Mouse (Mus musculus) kidney, adult 9 months (tissue): ENCODE results near the gene Sh3bp4.

Source experiments
- DNase-seq: peaks from one replicate; pipeline ENCODE4 v3.0.0; 2022

Gene Sh3bp4

GRCm38 (mm10) chr1:89071371-89072142, 1.3 kb downstream of the Sh3bp4 start:
- no peak for DNase-seq

- peak; percentile 49 for DNase-seq
Measured at GRCm38 (mm10) chr1:89072143-89072990, 2.2 kb downstream of the Sh3bp4 start.

- no peak for DNase-seq
Measured at GRCm38 (mm10) chr1:89073291-89073846, 3.2 kb downstream of the Sh3bp4 start.

GRCm38 (mm10) chr1:89074678-89075077, 4.5 kb downstream of the Sh3bp4 start:
- DNase-seq: no peak

DNA sequence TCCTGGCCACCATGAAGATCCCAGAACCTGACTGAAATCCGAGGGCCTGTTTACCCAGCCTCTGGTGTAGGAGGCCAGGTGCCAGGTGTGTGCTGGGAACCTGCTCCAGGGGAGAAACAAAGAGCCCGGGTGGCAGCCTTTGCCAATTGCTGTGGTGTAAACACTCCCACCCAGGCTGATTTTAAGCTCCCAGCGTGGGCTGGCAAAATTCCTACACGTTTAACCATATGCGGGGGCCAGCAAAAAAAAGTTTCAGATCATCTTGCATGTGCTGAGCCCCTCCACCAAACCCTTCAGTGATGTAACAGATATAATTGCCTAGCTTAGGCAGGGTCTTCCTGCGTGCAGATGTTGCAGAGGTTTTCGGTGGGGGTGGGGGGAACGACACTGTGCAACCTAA, 4.9 kb downstream of the Sh3bp4 start:
- no peak for DNase-seq

- DNase-seq: no peak
Measured at GRCm38 (mm10) chr1:89076777-89077176, 6.6 kb downstream of the Sh3bp4 start.

DNA sequence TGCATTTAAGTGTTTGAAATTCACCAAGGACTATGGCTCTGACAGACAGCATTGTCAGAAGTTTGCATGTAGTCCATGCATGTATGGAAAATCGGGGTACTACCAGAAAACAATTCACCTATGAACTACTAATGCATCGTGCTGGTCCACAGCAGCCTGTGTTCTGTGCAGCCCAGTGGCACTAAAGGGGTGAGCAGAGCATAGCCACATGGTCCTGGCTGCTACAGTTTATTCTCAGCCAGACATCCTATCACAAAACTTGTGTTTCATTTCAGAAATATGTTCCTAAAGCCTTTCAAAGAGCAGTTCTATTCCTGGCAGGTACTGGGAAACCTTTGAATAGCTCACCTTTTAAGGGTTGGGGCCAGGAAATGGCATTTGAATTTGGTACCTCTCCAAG, 8.0 kb downstream of the Sh3bp4 start:
- DNase-seq: no peak

DNA sequence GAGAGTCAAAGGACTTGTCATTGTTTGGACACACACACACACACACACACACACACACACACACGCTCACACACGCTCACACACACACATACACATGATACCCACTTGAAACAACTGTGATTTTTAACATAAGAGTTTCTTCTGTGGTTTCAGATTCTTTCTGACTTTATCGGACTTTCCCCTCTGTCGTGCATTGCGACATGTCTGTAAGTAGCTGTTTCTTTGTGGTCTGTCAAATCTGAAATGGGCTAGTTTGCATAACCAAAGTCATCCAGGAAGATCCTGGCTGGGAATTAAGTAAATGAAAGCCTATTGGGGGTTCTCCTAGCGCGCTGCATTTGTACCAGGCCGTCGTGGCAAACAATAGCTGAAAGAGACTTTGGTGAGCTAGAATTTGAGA, 8.5 kb downstream of the Sh3bp4 start:
- DNase-seq: no peak

GRCm38 (mm10) chr1:89079239-89079638, 9.0 kb downstream of the Sh3bp4 start:
- no peak for DNase-seq

- DNase-seq: no peak
Measured at GRCm38 (mm10) chr1:89080371-89080770, 10.2 kb downstream of the Sh3bp4 start.

DNA sequence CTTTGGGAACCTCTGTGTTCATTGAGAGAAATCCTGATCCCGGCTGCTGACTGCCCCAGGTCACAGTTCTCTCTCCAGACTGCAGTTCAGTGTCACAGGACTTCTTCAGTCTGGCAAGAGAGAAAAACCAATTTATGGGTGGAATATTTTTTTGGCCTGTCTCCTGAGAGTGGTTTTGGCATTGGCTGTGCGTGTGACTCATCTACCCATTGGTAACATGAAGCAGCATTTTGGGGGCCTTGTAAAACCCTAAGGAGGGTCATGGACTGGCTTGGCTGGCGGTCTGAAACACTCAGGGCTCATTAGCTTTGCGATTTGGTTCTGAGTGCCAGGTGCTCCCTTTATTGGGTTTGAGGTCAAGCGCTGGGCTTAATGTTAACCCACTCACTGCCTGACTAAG, 10.6 kb downstream of the Sh3bp4 start:
- DNase-seq: peak; percentile 45

GRCm38 (mm10) chr1:89081371-89081770, 11.2 kb downstream of the Sh3bp4 start:
- DNase-seq: peak; percentile 56

DNA sequence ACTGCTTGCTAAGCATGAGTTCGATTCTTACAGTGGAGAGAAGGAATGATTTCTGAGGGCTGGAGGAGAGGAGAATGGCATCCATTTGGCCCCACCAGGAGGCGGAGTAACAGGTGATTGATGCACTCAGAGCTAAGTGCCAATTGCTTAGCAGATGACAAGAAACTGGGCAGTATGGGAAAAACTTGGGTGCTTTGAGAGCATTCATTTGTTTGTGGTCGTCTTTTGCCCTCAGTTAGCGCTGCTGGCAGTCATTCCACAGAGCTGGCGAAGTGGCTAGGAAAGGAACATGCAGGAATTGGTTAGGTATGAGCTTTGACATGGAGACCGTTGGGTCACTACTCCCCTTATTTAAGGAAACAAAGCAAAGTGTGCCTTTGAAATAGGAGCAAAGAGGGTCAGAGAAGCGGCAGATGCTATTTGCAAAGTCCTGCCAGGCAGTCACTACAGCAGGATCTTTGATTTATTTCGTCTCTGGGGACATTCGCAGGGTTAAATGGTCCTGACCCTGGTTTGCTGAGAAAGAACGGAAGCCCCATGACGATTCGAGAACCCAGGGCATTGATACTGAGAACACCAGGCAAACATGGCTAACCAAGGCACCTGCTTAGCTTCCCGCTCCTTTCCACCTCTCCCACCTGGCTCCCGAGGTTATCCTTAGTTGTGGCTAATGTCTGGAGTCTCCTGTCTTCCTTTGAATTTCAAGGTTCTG, 12.1 kb downstream of the Sh3bp4 start:
- DNase-seq: no peak

- DNase-seq: no peak
Measured at GRCm38 (mm10) chr1:89086575-89087153, 16.4 kb downstream of the Sh3bp4 start.

- DNase-seq: no peak
Measured at GRCm38 (mm10) chr1:89088144-89088543, 17.9 kb downstream of the Sh3bp4 start.

DNA sequence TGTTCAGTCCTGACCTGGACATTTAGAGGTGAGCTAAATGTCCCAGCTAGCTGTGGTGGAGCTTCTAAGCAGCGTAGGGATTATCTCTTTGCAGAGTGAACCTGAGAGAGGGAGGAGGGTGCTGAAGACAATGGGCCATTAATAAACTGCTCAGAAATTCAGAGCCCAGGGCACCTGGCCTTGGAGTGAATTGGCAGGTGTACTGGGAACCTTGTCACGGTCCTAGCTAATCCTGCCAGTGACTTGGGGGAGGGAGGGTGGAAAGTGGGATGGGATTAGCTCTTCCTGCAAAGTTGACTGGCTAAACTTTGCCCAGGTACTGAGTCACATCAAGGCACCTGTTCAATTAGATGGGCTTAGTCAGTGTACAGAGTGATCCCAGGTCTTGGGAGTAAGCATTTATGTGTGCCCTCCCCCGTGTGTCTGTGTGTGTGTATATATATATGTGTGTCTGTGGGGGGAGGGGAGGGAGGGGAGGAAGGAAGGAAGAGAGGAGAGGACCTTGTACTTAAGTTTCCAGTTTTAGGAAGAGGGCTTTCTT, 18.6 kb downstream of the Sh3bp4 start:
- DNase-seq: no peak

GRCm38 (mm10) chr1:89089821-89090600, 19.8 kb downstream of the Sh3bp4 start:
- DNase-seq: no peak

GRCm38 (mm10) chr1:89090676-89091075, 20.5 kb downstream of the Sh3bp4 start:
- DNase-seq: no peak

GRCm38 (mm10) chr1:89092019-89092418, 21.8 kb downstream of the Sh3bp4 start:
- no peak for DNase-seq

- DNase-seq: peak; percentile 53
Measured at GRCm38 (mm10) chr1:89092442-89092991, 22.3 kb downstream of the Sh3bp4 start.

DNA sequence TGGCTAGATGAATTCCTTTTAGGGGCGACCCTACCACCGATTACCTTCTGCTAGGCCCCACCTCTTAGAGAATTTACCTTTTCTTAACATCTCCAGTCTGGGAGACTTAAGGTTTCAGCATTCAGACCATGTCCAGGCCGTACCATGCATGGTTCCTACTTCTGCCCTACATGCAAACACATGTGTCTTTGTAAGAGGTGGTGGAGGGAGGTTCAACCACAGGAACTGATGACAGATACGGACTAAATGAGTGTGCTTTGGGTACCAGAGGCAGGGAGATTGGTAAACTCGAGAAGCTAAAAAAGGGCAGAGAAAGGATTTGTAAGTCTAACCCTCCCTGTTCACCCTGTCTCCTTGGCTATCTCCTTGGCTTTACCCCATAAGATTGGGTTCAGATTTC, 23.5 kb downstream of the Sh3bp4 start:
- no peak for DNase-seq
